Mouse (Mus musculus) neural tube, embryonic 14.5 days (tissue): ENCODE data around the gene Mlph. TPM values are rescaled to one million over a fixed set of nuclear protein-coding genes. Genes with fewer than 3 reads are reported as not detected.

ENCODE experiments used
- ATAC-seq: fragments of 200-750 bp; cut with Nextera tagmentation; 2 replicates; pipeline ENCODE4 v1.8.0; 2017; ENCODE audit warnings: low read depth, mild to moderate bottlenecking, moderate TSS enrichment, moderate library complexity
- H3K27ac ChIP-seq: fragments of 300-500 bp; sonication (generic); 2 replicates; pipeline ENCODE4 v1.5.1; 2014; ENCODE audit warnings: low read depth, mild to moderate bottlenecking, control low read depth, low read length, moderate library complexity, mixed read lengths
- H3K27me3 ChIP-seq: fragments of 300-500 bp; sonication (generic); 2 replicates; pipeline ENCODE4 v1.6.1; 2014; ENCODE audit warnings: low read length; ENCODE audit not compliant: control insufficient read depth, insufficient read depth
- H3K36me3 ChIP-seq: fragments of 300-500 bp; sonication (generic); 2 replicates; pipeline ENCODE4 v1.6.1; 2014; ENCODE audit warnings: low read length, mixed read lengths; ENCODE audit not compliant: control insufficient read depth, insufficient read depth
- H3K4me1 ChIP-seq: fragments of 300-500 bp; sonication (generic); 2 replicates; pipeline ENCODE4 v1.6.1; 2014; ENCODE audit warnings: low read length; ENCODE audit not compliant: control insufficient read depth, insufficient read depth
- H3K4me2 ChIP-seq: fragments of 300-500 bp; sonication (generic); 2 replicates; pipeline ENCODE4 v1.6.1; 2014; ENCODE audit warnings: mild to moderate bottlenecking, low read depth, low read length, control low read depth
- H3K4me3 ChIP-seq: fragments of 300-500 bp; sonication (generic); 2 replicates; pipeline ENCODE4 v1.5.1; 2014; ENCODE audit warnings: low read depth, low read length, control low read depth, mixed read lengths
- H3K9ac ChIP-seq: fragments of 300-500 bp; sonication (generic); replicated peaks from 2 replicates; pipeline ENCODE4 v1.6.1; 2014; ENCODE audit warnings: low read depth, mild to moderate bottlenecking, control low read depth, low read length, mixed read lengths
- H3K9me3 ChIP-seq: fragments of 300-500 bp; sonication (generic); 2 replicates; pipeline ENCODE4 v1.6.1; 2016; ENCODE audit warnings: low read length; ENCODE audit not compliant: control insufficient read depth
- WGBS: fragments of 180-500 bp; shearing (Covaris S2); extraction: QIAGEN DNeasy Blood & Tissue Kit; methylation state at CpG from one replicate; pipeline ENCODE4 v1.1.7; 2014; 5-methylcytosine and 5-hydroxymethylcytosine counted together
- polyA plus RNA-seq: library from polyadenylated mRNA; unstranded; fragments of >200 nt; fragmentation: Nextera tagmentation; extraction: Ambion mirVana; gene quantifications from 2 replicates; pipeline ENCODE4 v1.2.1, GENCODE M21; 2014

Gene Mlph
- polyA plus RNA-seq, 1 experiment from 2014 or later, result not detected

- Histone ChIP-seq H3K27ac (no peak overlapping the region), H3K27me3 (no peaks in the 10 kb centered on the region), H3K9me3 (no peaks in the 10 kb centered on the region), H3K9ac (no peak overlapping the region; the same call in 1 of the 2 replicates), H3K4me2 (peak overlapping the region; percentile 85), H3K4me3 (no peak overlapping the region), H3K36me3 (no peaks in the 10 kb centered on the region), H3K4me1 (peaks cover 9% of the 10 kb centered on the region)
- WGBS, result 86% methylated on average over 5 of the region's 5 CpGs
- ATAC-seq, result no peak
Measured at GRCm38 (mm10) chr1:90997641-90998040, 82.8 kb downstream of the Mlph start.

GRCm38 (mm10) chr1:90998268-90998890 lies 83.5 kb downstream of the Mlph start, which contains the start of gene Lrrfip1:
TSS of gene Lrrfip1 (plus strand) at chr1:90998737.
- peak within 1 kb of the TSS; percentile 52 for H3K27ac ChIP-seq
- H3K27me3 ChIP-seq, result no peaks in the 10 kb centered on the region
- peak within 1 kb of the TSS; percentile 70 for H3K9ac ChIP-seq
- H3K36me3 ChIP-seq, result no peaks in the 10 kb centered on the region
- peak within 1 kb of the TSS; percentile 85 for H3K4me2 ChIP-seq
- H3K4me3 ChIP-seq, result peak within 1 kb of the TSS; percentile 67
- H3K9me3 ChIP-seq, result no peaks in the 10 kb centered on the region
- H3K4me1 ChIP-seq, result peaks cover 9% of the 10 kb centered on the region
- ATAC-seq, result peak; percentile 87
- WGBS, result 2% methylated on average over 58 of the region's 59 CpGs

GRCm38 (mm10) chr1:90998891-90999611 lies 84.2 kb downstream of the Mlph start:
- peak overlapping the region; percentile 52 for H3K27ac ChIP-seq
- H3K36me3 ChIP-seq, result no peaks in the 10 kb centered on the region
- no peaks in the 10 kb centered on the region for H3K9me3 ChIP-seq
- WGBS, result 2% methylated on average over 37 of the region's 41 CpGs
- ATAC-seq, result peak; percentile 66
- no peaks in the 10 kb centered on the region for H3K27me3 ChIP-seq
- H3K4me1 ChIP-seq, result peaks cover 9% of the 10 kb centered on the region
- peak overlapping the region; percentile 85 for H3K4me2 ChIP-seq
- peak overlapping the region; percentile 70 for H3K9ac ChIP-seq
- H3K4me3 ChIP-seq, result peak overlapping the region; percentile 67

GRCm38 (mm10) chr1:90999911-91000601 lies 85.2 kb downstream of the Mlph start:
- H3K36me3 ChIP-seq, result no peaks in the 10 kb centered on the region
- ATAC-seq, result peak; percentile 23; the same call in 1 of the 2 replicates
- H3K4me2 ChIP-seq, result peak overlapping the region; percentile 85
- peak overlapping the region; percentile 10; the same call in 1 of the 2 replicates for H3K27ac ChIP-seq
- H3K27me3 ChIP-seq, result no peaks in the 10 kb centered on the region
- peak overlapping the region; percentile 67 for H3K4me3 ChIP-seq
- H3K9me3 ChIP-seq, result no peaks in the 10 kb centered on the region
- peaks cover 9% of the 10 kb centered on the region for H3K4me1 ChIP-seq
- peak overlapping the region; percentile 70; the same call in 1 of the 2 replicates for H3K9ac ChIP-seq
- 52% methylated on average over 10 of the region's 10 CpGs for WGBS

Other genes with a start within 250 kb of the Mlph start
- gene Col6a3, start 71.1 kb upstream of the Mlph start, polyA plus RNA-seq, result 1.1 and 16.9 TPM in 2 replicates
- not detected in 2 replicates for gene Prlh, start 38.0 kb downstream of the Mlph start, polyA plus RNA-seq
- gene Rab17, start 54.6 kb downstream of the Mlph start, polyA plus RNA-seq, result 0.13 TPM in 1 of 2 replicates, not detected in the other
- 41.4 and 50.4 TPM in 2 replicates for gene Lrrfip1, start 83.7 kb downstream of the Mlph start, polyA plus RNA-seq
- gene Rbm44, start 230.0 kb downstream of the Mlph start, polyA plus RNA-seq, result 0.06 and 0.39 TPM in 2 replicates